Mouse (Mus musculus): ENCODE results near the gene C8g. TPM values are rescaled to one million over a fixed set of nuclear protein-coding genes. Genes with fewer than 3 reads are reported as not detected.
A peak's percentile ranks its signal among the peaks of the same experiment; 100 is the strongest.

The C8g gene
- 5.5 and 5.9 TPM in 2 replicates for polyA plus RNA-seq (2014; fragmentation: Nextera tagmentation; extraction: Ambion mirVana)

GRCm38 (mm10) chr2:25501593-25502486, at the start of gene C8g:
C8g (minus strand) TSS chr2:25501719.
- 79% methylated on average over 20 of the region's 20 CpGs for WGBS
- Histone ChIP-seq H3K4me3 (ENCODE audit: low read depth, low read length) (peak within 1 kb of the TSS; percentile 87), H3K4me2 (ENCODE audit: low read depth, low read length, severe bottlenecking) (peak within 1 kb of the TSS; percentile 75), H3K27ac (ENCODE audit: low read depth, low read length) (peak within 1 kb of the TSS; percentile 37), H3K4me1 (replicated peaks; ENCODE audit: control insufficient read depth, insufficient read depth, low read length) (peaks cover 7% of the 10 kb centered on the region; the same call in 1 of the 2 replicates), H3K27me3 (ENCODE audit: control insufficient read depth, insufficient read depth, low read length) (no peaks in the 10 kb centered on the region), H3K9ac (ENCODE audit: low read length) (peak within 1 kb of the TSS; percentile 96), H3K36me3 (ENCODE audit: control insufficient read depth, insufficient read depth, low read length) (no peaks in the 10 kb centered on the region), H3K9me3 (ENCODE audit: control insufficient read depth, low read length) (no peaks in the 10 kb centered on the region)
- ATAC-seq (replicated peaks; ENCODE audit: low FRiP score), result no peak
- no peak for DNase-seq (ENCODE audit: low spot score)

DNA sequence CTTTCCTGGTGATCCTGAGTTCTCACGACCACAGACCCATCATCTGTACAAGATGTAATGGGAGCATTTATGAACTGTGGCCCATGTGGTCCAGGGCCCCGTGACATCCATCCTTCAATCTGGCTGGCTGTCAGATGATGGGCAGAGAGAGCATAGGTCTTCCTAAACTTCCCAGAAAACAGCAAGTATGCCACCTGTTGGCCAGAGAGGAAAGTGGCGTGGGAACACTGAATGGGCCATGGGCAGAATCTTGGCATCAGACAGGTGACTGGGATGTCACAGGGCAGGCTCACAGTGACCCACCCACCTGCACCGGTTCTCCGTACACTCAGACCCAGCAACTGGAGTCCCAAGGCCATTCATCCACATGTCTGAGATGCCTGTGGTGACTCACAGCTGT, 49.7 kb upstream of the C8g start:
- no peaks in the 10 kb centered on the region for H3K9me3 ChIP-seq (ENCODE audit: control insufficient read depth, low read length)
- 25% methylated on average over 5 of the region's 5 CpGs for WGBS
- DNase-seq (ENCODE audit: low spot score), result no peak

DNA sequence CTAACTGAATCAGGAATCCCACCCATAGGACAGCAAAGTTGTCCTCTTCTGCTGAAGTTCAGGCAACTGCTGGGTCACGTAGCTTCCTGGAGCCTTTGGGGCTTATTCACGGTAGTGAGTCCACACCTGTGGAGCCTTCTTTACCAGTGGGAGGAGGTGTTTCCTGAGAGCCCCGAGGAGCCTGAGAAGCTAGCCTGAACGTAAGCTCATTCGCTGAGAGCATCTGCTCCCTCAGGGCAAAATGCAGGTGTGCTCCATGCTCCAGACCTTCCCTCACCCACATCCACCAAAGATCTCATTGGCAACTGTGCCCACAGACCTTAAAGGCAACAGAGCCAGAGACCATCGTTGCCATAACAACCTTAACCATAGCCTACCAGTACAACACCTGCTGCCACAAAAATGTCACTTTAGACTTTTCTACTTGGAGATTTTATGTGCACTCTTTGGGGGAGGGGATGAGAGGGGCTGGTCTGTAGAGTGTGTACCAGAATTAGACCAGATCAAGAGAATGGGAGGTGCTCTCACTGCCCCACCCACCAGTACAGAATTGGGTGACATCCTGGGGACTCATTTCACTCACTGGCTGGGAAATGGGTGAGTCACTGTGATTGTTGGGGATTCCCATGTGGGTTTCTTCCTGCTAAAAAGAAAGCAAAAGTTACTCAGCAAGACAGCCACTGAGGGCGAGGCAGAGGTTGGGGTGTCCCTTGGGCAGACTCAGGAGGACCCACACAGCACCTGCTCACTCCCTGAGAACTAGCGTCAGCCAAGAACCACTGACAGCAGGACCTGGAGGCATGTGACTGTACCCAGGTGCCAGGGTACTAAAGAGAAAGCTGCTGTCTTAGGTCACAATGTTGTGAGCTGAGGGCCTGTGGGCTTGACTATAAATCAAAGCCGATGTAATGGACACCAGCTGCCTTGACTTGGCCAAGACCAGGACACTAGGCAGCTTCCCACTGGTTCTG, 47.8 kb upstream of the C8g start:
- Histone ChIP-seq H3K4me3 (ENCODE audit: low read depth, low read length) (no peak overlapping the region), H3K9me3 (ENCODE audit: control insufficient read depth, low read length) (no peaks in the 10 kb centered on the region), H3K4me2 (ENCODE audit: low read depth, low read length, severe bottlenecking) (no peak overlapping the region), H3K27ac (ENCODE audit: low read depth, low read length) (no peak overlapping the region), H3K36me3 (ENCODE audit: control insufficient read depth, insufficient read depth, low read length) (no peaks in the 10 kb centered on the region), H3K9ac (ENCODE audit: low read length) (no peak overlapping the region), H3K27me3 (ENCODE audit: control insufficient read depth, insufficient read depth, low read length) (no peaks in the 10 kb centered on the region), H3K4me1 (replicated peaks; ENCODE audit: control insufficient read depth, insufficient read depth, low read length) (peaks cover 4% of the 10 kb centered on the region)
- 84% methylated on average over 9 of the region's 9 CpGs for WGBS
- DNase-seq (ENCODE audit: low spot score) (no peak), ATAC-seq (replicated peaks; ENCODE audit: low FRiP score) (no peak)

More for the DNA sequence above, 49.7 kb upstream of the C8g start:
- Histone ChIP-seq H3K4me3 (ENCODE audit: low read depth, low read length) (no peak overlapping the region), H3K4me1 (replicated peaks; ENCODE audit: control insufficient read depth, insufficient read depth, low read length) (no peaks in the 10 kb centered on the region; the same call in 1 of the 2 replicates), H3K9ac (ENCODE audit: low read length) (no peak overlapping the region), H3K36me3 (ENCODE audit: control insufficient read depth, insufficient read depth, low read length) (no peaks in the 10 kb centered on the region), H3K27ac (ENCODE audit: low read depth, low read length) (no peak overlapping the region), H3K27me3 (ENCODE audit: control insufficient read depth, insufficient read depth, low read length) (no peaks in the 10 kb centered on the region), H3K4me2 (ENCODE audit: low read depth, low read length, severe bottlenecking) (no peak overlapping the region)
- ATAC-seq (replicated peaks; ENCODE audit: low FRiP score), result no peak

DNA sequence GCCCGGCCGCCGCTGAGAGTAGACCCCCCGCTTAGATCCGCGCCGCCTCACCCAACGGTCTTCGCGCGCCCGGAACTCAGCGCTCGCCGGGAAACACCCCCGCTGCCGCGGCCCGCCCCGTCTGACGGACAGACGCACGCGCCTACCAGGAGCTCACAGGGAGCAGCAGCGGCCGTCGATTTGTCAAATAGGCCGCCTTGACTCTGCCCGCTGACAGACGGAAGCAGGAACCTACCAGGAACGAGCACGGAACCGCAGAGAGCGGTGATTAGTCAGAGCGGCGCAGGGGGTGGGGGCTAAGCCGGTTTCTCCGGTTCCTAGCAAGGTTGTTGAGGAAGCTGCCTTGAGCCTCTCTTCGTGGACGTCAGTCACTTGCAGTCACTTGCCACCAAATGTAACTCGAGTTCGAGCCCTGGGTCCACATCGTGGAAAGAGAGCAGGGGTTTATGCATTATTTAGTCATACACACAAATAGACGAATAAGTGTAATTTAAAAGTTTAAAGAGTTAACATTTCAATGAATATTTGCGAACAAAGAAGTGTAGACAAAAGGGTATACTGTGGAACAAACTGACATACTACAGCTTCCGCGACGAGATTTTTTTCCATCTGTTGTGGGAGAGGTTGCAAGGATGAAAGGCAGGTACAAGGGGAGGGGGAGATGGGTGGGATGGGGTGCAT, 45.4 kb upstream of the C8g start, which contains the start of gene Traf2:
Traf2 (minus strand) TSS at position 130 of the 681 bp plus-strand sequence.
- Histone ChIP-seq H3K4me2 (ENCODE audit: low read depth, low read length, severe bottlenecking) (peak within 1 kb of the TSS; percentile 57), H3K27me3 (ENCODE audit: control insufficient read depth, insufficient read depth, low read length) (no peaks in the 10 kb centered on the region), H3K9me3 (ENCODE audit: control insufficient read depth, low read length) (no peaks in the 10 kb centered on the region), H3K4me1 (replicated peaks; ENCODE audit: control insufficient read depth, insufficient read depth, low read length) (peaks cover 4% of the 10 kb centered on the region), H3K36me3 (ENCODE audit: control insufficient read depth, insufficient read depth, low read length) (no peaks in the 10 kb centered on the region), H3K9ac (ENCODE audit: low read length) (peak within 1 kb of the TSS; percentile 83), H3K4me3 (ENCODE audit: low read depth, low read length) (peak within 1 kb of the TSS; percentile 72), H3K27ac (ENCODE audit: low read depth, low read length) (0 out of 2 replicates have a peak within 1 kb of the TSS, but pooled peaks have one; percentile 18)
- peak; percentile 99 for DNase-seq (ENCODE audit: low spot score)
- ATAC-seq (replicated peaks; ENCODE audit: low FRiP score), result peak; percentile 99
- 2% methylated on average over 48 of the region's 48 CpGs for WGBS

- H3K4me3 ChIP-seq (ENCODE audit: low read depth, low read length), result peak overlapping the region; percentile 72
- H3K9ac ChIP-seq (ENCODE audit: low read length), result peak overlapping the region; percentile 83
- peaks cover 4% of the 10 kb centered on the region for H3K4me1 ChIP-seq (replicated peaks; ENCODE audit: control insufficient read depth, insufficient read depth, low read length)
- H3K27ac ChIP-seq (ENCODE audit: low read depth, low read length), result 0 out of 2 replicates have a peak overlapping the region, but pooled peaks have one; percentile 18
- no peaks in the 10 kb centered on the region for H3K9me3 ChIP-seq (ENCODE audit: control insufficient read depth, low read length)
- no peak for DNase-seq (ENCODE audit: low spot score)
- WGBS, result 9% methylated on average over 43 of the region's 43 CpGs
- no peaks in the 10 kb centered on the region for H3K27me3 ChIP-seq (ENCODE audit: control insufficient read depth, insufficient read depth, low read length)
- H3K4me2 ChIP-seq (ENCODE audit: low read depth, low read length, severe bottlenecking), result peak overlapping the region; percentile 57
- no peaks in the 10 kb centered on the region for H3K36me3 ChIP-seq (ENCODE audit: control insufficient read depth, insufficient read depth, low read length)
- ATAC-seq (replicated peaks; ENCODE audit: low FRiP score), result peak; percentile 70
These were observed 44.7 kb upstream of the C8g start for GRCm38 (mm10) chr2:25545996-25546810.

GRCm38 (mm10) chr2:25541644-25542367, 40.3 kb upstream of the C8g start:
- H3K4me1 ChIP-seq (replicated peaks; ENCODE audit: control insufficient read depth, insufficient read depth, low read length), result peaks cover 4% of the 10 kb centered on the region
- H3K9ac ChIP-seq (ENCODE audit: low read length), result no peak overlapping the region
- ATAC-seq (replicated peaks; ENCODE audit: low FRiP score) (no peak), DNase-seq (ENCODE audit: low spot score) (no peak)
- H3K4me2 ChIP-seq (ENCODE audit: low read depth, low read length, severe bottlenecking), result no peak overlapping the region
- WGBS, result 92% methylated on average over 10 of the region's 10 CpGs
- no peak overlapping the region for H3K27ac ChIP-seq (ENCODE audit: low read depth, low read length)
- H3K4me3 ChIP-seq (ENCODE audit: low read depth, low read length), result no peak overlapping the region
- H3K27me3 ChIP-seq (ENCODE audit: control insufficient read depth, insufficient read depth, low read length), result no peaks in the 10 kb centered on the region
- H3K36me3 ChIP-seq (ENCODE audit: control insufficient read depth, insufficient read depth, low read length), result no peaks in the 10 kb centered on the region
- no peaks in the 10 kb centered on the region for H3K9me3 ChIP-seq (ENCODE audit: control insufficient read depth, low read length)

- H3K36me3 ChIP-seq (ENCODE audit: control insufficient read depth, insufficient read depth, low read length), result no peaks in the 10 kb centered on the region; the same call in 1 of the 2 replicates
These were observed 39.0 kb upstream of the C8g start for GRCm38 (mm10) chr2:25540541-25540948.

More at GRCm38 (mm10) chr2:25540541-25540948, 39.0 kb upstream of the C8g start:
- 92% methylated on average over 4 of the region's 4 CpGs for WGBS
- no peak overlapping the region for H3K4me3 ChIP-seq (ENCODE audit: low read depth, low read length)
- no peak overlapping the region for H3K9ac ChIP-seq (ENCODE audit: low read length)
- H3K27ac ChIP-seq (ENCODE audit: low read depth, low read length), result no peak overlapping the region
- ATAC-seq (replicated peaks; ENCODE audit: low FRiP score) (no peak), DNase-seq (ENCODE audit: low spot score) (no peak)
- no peaks in the 10 kb centered on the region for H3K4me1 ChIP-seq (replicated peaks; ENCODE audit: control insufficient read depth, insufficient read depth, low read length)
- no peaks in the 10 kb centered on the region for H3K9me3 ChIP-seq (ENCODE audit: control insufficient read depth, low read length)
- H3K4me2 ChIP-seq (ENCODE audit: low read depth, low read length, severe bottlenecking), result no peak overlapping the region
- no peaks in the 10 kb centered on the region for H3K27me3 ChIP-seq (ENCODE audit: control insufficient read depth, insufficient read depth, low read length)
